Mouse (Mus musculus) mouse embryonic stem cell (cell line): ENCODE data around the gene Dnaja1.

ENCODE experiments used
- in situ Hi-C, 2 experiments: fragments of 300-500 bp; cut with MboI; formaldehyde crosslinking; loops; 1 replicate in 1 of 2; 3 replicates in 1 of 2; pipeline ENCODE4 v1.14.3; 2019 to 2020; ENCODE audit warnings: low sequenced_read_pairs in 2 of 2, low pct_unique_long_range_greater_than_20kb in 1 of 2, mixed read lengths in 1 of 2; ENCODE audit not compliant: unreplicated experiment in 1 of 2

Dnaja1 gene

DNA sequence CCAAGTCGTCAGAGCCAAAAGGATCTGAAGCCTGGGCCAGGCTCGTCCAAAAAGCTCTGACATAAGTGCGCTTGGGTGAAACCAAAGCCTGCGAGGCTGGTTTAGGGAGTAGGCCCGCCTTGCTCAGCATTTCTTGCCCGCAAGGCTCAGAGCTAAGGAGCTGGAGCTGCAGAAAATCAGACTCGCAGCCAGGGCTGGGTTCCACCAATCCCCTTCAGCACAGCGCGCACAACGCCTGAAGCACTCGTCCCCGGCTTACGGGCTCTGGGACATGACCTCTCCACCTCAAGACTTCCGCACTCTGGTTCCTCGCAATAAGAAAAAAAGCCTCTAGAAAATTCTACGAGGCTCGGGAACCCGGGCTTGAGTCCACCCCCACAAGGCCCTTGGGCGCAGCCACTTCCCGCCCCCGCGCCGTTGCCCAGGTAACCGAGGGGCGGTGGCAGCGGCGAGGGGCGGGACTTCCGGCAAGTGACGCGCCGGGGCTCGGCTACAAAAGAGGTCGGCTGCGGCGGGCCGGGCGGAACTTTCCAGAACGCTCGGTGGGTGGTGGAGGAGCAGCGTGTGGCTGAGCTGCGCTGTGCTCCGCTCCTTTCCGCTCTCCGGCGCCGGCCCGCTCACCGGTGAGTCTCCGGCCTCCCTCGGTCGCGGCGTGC lies at the start of gene Dnaja1:
Gene Dnaja1 (plus strand): TSS at position 140 of the 656 bp plus-strand sequence.
- in situ Hi-C loops, result no loop called here

DNA sequence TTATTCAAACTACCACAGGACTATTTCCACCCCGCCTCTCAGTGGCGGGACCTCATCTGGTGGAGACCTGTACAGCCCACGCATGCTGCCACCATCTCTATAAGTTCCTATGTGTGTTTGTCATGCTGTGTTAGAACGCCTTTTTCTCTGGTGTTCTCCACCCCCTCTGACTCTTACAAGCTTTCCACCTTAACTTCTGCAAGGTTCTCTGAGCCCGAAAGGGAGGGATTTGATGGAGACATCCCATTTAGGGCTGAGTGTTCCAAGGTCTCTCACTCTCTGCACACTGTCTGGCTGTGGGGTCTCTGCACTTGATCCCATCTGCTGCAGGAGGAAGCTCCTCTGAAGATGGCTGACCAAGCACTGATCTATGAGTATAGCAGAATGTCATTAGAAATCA lies 48.4 kb upstream of the Dnaja1 start:
- in situ Hi-C loops, result loop anchor here in 1 of 2 experiments (10.0 kb wide), 1 partner anchor 379 kb away; no protein-coding TSS in a partner anchor

DNA sequence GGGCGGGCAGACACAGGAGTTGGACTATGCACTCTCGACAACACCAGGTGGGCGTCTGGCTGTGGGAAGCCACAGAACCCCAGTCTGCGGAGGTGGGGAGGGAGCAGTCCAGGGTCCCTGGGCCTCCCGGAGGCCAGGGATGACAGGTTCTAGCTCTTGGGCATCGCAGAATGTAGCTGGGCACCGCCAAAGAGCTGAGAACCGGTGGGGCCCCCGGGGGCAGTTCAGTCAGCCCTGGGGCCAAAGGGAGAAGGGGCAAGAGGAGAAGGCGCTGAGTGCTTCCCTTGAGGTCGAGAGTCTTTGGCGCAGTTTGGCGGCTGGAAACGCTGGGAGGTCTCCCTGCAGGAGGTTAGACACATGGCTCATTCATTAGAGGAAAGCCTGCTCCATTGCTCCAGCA lies 45.6 kb upstream of the Dnaja1 start:
- in situ Hi-C loops, result loop anchor here (10.0 to 25.0 kb wide), 3 partner anchors 382 to 539 kb away; partner anchors contain the start of genes Aco1 (in 2 of the 2) and Ndufb6 (in 1 of the 2)

DNA sequence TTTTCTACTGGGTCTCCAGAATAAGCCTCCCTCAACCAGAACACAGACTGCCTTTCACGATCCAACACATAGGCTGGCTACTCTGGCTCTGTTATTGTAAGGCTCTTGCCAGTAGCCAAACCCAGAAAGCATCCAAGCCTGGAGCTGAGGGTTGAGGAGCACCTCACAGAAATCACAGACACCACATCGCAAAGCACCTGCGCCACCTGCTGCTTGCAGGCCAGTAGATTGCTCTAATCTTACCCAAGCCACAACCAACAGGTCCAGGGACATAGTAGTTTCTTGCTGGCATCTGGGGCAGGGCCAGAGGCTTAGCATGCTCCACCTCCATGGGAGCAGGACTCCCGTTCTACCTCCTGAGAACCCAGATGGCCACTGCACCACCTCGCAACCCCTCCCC lies 44.8 kb upstream of the Dnaja1 start:
- in situ Hi-C loops, result loop anchor here (10.0 to 25.0 kb wide), 3 partner anchors 382 to 540 kb away; partner anchors contain the start of genes Aco1 (in 2 of the 2) and Ndufb6 (in 1 of the 2)

DNA sequence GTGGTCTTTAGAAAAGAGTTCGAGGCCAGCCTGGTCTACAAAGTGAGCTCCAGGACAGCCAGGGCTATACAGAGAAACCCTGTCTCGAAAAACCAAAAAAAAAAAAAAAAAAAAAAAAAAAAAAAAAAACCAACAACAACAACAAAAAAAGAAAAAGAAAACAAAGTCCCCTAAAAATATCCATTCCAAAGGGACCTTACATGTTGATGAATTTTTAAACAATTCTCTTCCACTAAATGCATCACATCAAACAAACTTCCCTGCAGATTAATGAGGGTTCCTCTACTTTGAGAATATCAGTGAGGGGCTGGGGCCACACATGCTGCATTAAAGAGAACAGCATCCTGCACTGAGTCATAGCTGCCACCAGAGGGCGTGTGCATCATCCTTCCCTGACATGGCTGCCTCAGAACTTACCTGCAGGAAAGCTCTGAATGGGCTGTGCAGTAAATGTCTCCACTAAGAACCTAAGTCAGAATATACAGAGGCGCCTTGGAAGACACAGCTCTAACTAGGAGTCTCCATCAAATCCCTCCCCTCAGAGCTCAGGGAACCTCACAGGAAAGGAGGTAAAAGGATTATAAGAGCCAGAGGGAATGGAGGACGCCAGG lies 41.6 kb upstream of the Dnaja1 start:
- in situ Hi-C loops, result loop anchor here (25.0 kb wide), 2 partner anchors 393 to 543 kb away; partner anchors contain the start of genes Aco1 (in 2 of the 2) and Ndufb6 (in 1 of the 2)

DNA sequence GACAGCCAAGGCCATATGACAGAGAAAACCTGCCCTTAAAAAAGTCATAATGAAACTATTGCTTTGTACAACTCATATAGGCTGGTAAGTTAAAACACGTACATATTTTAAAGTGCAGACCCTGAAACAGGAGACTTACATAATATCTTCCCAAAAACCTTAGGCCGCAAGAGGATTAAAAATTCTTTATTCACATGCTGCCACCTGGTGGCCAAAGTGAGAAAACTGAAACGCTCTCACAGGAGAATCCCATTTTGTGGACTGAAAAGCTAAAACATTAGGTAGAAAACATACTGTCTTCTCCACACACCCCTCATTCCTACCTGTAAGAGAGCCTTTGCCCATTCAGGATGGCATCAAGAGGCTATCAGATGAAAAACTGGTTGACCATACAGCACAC lies 40.0 kb upstream of the Dnaja1 start:
- in situ Hi-C loops, result loop anchor here (25.0 kb wide), 2 partner anchors 395 to 545 kb away; partner anchors contain the start of genes Aco1 (in 2 of the 2) and Ndufb6 (in 1 of the 2)

DNA sequence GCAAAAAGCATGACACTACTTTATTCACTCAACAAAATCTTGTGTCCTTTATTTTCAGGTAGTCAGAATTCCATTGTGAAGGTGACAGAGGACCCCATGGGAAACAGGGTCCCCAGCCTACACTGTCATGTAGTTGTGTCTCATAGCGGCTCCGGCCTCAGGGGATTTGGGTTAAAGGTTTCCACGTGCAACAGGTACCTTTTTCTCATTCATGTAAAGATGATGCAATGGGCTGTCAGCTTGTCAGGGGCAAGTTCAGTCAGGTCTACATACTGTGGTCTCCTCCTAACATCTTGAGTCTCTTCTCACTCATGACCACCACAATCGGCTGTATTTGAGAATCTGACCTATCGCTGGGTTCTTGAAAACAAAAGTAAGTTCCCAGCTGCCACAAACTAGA lies 39.6 kb upstream of the Dnaja1 start:
- in situ Hi-C loops, result loop anchor here (25.0 kb wide), 2 partner anchors 395 to 545 kb away; partner anchors contain the start of genes Aco1 (in 2 of the 2) and Ndufb6 (in 1 of the 2)

DNA sequence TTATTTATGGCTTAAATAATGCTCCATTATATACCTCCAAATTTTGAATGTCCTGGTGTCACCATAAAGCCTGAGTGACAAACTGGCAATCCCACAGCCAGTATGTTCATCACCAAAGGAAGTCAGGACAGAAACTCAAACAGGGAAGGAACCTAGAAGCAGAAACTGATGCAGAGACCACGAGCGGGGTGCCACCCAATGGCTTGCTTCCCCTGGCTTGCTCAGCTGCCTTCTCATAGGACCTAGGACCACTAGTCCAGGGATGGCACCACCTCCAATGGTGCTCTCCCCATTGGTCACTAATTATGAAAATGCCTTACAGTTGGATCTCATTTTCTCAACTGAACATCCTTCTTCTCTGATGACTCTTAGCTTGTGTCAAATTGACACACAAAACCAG lies 38.6 kb upstream of the Dnaja1 start:
- in situ Hi-C loops, result loop anchor here (25.0 kb wide), 2 partner anchors 396 to 546 kb away; partner anchors contain the start of genes Aco1 (in 2 of the 2) and Ndufb6 (in 1 of the 2)

DNA sequence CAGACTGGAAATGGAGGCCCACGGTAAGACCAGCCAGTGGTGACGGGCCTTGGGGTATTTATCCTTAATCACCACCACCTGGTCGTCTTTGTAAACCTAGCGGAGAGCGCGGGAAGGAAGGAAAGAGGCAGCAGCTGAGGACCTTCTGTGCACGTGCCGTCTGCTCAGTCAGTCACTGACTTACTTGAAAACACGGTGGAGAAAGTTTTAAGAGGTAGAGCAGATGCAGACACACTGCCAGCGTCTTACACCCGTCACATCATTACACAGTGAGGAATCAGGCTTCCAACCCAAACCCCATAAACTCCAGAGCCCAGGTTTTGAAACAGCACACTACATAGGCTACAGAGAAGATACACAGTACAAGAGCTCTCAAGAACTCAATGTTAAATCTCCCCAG lies 30.9 kb upstream of the Dnaja1 start:
- in situ Hi-C loops, result loop anchor here (25.0 kb wide), 2 partner anchors 404 to 554 kb away; partner anchors contain the start of genes Aco1 (in 2 of the 2) and Ndufb6 (in 1 of the 2)

DNA sequence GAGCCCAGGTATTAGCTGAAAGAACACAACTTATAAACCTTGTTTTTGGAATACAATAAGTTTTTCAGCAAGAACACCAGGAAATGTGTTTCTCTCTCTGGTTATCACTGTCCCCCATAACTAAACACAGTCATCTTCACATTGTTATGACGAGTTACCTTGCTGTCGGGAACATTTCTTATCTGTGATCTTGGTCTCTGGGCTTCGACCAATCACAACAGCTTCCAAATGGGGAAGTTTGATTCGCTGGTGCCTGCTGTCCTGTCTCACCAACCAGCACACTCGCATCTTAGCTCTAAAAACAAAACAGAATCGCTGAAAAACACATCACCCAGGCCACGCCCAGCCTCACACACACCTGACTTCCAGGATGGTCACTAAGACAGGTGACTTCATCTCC lies 24.9 kb upstream of the Dnaja1 start:
- in situ Hi-C loops, result loop anchor here (25.0 kb wide), 2 partner anchors 410 to 560 kb away; partner anchors contain the start of genes Aco1 (in 2 of the 2) and Ndufb6 (in 1 of the 2)

DNA sequence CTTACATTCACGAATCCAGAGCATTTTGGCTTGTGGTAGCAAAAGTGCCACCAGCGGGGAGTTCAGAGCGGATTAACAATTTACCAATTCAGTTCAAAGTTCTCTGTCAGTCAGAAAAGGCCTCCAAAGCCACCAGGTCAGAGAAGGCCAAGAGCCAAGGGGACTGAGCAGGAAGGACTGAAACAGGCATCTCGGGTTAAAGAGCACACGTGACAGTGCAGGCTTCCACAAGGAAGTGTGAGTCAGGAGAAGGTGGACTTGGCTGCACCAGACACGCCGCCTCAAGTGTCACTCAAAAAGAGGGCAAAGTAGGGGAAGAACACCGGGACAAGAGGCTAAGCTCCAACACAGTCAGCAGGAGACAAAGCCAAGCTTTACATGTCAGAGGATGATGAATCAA lies 21.7 kb upstream of the Dnaja1 start:
- in situ Hi-C loops, result no loop called here

DNA sequence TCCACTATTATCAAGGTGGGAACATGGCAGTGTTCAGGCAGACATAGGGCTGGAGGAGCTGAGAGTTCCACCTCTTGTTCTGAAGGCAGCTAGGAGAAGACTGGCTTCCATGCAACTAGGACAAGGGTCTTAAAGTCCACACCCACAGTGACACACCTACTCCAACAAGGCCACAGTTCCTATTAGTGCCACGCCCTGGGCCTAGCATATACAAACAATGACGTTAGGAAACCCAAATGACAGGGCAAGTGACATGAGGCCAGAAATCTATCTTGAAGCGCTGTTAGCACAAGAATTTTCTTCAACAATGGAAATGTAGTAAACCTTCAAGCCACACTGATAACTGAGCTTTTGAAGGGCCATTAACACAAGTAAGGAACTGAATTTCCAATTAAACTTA lies 20.2 kb upstream of the Dnaja1 start:
- in situ Hi-C loops, result no loop called here

DNA sequence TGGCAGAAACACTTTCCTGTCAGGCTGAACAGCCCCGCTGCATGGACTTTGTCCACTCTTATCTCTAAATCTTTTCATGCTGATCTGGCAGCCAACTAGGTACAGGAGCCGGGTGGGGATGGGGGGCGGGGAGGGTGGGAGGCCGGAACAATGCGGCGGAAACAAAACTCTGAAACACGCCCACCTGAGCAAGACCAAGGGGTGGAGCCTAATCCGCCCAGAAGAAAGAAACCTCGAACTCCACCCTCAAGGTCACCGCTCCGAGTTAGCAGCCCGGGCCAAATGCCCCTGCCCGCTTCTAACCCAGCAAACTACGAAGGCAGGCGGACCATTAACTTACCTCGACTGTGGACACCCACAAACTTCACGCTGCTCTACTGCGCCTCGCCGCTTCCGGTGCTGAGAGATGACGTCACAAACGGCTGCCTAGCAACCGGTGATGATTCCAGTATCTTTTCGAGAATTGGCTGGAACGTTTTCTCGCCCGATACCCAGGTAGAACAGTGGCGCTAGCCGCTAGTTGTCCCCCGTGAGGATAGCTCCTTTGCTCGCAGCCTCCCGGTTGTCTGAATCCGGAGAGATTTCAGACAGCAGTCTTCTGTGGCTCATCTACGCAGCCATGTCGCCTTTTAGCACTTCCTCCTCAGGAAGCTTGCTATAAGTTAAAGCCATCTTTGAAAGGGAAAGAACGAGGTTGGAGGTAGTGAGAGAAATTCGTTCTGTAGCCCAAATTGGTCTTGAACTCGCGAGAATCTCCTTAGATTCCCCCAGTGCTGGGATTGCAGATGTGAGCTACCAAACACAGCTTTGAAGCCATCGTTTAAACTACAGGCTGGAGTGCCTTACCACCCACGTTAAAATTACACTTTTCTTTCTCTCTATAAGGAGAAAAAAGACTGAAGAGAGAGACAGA lies 18.9 kb upstream of the Dnaja1 start, which contains the start of gene Aptx:
Gene Aptx (minus strand): TSS at position 398 of the 913 bp plus-strand sequence.
- in situ Hi-C loops, result no loop called here

DNA sequence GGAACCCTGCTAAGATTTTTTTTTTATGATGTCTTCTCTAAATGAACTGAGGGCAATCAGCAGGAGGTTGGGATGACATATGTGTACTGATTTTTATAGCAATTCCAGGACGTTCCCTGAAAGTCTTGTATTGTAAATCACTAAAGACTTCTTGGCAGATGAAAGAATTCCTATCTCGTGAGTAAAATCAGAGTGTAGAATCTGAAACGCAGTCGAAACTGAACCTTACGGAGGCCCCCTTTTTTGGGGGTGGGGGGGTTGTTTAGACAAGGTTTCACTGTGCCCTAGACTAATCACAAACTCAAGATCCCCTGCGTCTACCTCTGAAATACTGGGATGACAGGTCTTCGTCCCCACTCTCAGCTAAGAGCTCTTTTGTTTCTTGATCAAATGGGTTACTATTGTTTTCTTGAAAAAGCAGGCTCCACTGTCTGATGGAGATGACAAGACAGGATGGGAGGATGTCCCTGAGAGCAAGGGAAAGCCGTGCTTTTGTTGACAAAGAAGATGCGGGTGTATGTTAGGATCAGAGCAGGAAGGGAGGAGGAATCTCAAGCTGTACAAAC lies 18.2 kb upstream of the Dnaja1 start:
- in situ Hi-C loops, result no loop called here

DNA sequence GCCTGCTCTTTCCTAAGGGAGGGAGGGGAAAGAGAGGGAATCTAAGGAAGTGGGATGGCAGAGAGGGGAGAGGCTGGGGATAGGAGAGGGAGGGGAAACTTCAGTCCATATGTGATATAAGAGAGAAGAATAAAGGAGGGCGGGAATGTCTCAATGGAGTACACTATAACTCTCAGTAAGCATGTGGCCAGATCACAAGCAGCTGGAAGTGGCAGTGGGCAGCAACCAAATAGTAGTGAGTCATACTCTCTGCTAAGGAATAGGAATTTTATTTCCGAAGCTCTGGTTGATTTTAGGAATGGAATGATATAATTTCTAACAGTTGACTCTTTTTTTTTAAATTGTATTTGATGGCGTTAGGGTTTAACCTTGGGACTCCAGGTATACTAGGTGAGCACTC lies 4.8 kb upstream of the Dnaja1 start:
- in situ Hi-C loops, result no loop called here

DNA sequence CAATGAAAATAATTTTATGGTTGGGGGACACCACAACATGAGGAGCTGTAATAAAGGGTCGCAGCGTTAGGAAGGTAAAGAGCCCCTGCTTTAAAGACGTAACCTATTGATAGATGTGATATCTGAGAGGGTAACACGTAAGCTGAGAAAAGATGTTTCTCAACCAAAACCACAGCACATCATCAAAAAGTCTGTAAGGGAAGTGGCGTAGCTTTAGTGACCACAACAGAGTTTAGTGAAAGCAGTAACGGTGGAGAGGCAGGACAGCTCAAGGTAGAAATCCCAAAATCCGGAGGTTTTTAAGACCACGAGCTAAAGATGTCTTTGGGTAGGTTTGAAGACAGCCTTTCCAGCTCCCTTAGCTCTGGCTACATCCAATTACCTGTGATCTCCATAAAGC lies 1.0 kb upstream of the Dnaja1 start:
- in situ Hi-C loops, result no loop called here

DNA sequence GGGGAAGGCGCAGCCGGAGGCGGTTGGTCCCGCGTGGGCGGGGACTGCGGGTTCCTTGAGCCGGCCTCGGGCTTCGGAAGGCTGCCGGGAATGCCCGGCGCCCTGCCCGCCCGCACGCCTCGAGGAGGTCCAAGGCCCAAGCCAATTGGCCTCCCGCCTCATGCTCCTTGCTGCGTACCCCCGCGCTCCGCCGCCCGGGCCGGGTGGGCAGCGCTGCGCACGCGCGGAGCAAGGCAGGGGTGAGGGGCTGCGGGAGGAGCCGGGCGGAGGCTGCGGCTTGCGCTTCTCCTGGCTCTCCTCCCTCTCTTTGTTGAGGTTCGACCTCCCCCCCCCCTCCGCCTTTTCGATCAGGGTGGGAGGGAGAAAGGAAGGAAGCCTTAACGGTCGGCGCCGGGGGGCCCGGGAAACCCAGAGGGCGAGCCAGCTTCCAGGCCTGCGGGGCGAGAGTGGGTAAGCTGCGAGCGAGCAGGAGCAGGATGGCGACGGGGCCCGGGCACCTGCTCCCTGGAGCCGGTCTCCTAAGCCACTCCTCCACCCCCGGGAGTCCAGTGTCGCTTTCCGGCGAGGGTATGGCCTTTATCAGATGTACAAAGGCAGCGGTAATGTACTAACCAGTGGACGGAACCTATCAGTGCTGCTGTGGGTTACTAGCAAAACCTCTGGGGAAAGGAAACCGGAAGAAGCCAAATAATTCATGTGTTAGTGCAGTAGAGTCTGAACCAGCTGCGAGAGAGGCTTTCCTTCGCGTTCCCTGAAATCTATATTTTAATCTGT lies 924 bp downstream of the Dnaja1 start:
- in situ Hi-C loops, result no loop called here
